Mouse (Mus musculus): ENCODE data around the gene Muc16. TPM values are rescaled to one million over a fixed set of nuclear protein-coding genes. Genes with fewer than 3 reads are reported as not detected.

Muc16 gene
- 1 to 10 TPM; 5.4 TPM for total RNA-seq (2021)
- long read RNA-seq, experiment 1, partial matches to known transcripts = 1 of 1 reads
- long read RNA-seq, experiment 1, other reads (novel, unspliced or antisense) = 0 of 1 reads
- long read RNA-seq, experiment 2 = 0 reads

- no peak for DNase-seq (ENCODE audit: low spot score in 2 of 2)
Observed at GRCm38 (mm10) chr9:18674480-18675154, at the start of gene Muc16. TSS of gene Muc16 (minus strand) at chr9:18674530.

DNA sequence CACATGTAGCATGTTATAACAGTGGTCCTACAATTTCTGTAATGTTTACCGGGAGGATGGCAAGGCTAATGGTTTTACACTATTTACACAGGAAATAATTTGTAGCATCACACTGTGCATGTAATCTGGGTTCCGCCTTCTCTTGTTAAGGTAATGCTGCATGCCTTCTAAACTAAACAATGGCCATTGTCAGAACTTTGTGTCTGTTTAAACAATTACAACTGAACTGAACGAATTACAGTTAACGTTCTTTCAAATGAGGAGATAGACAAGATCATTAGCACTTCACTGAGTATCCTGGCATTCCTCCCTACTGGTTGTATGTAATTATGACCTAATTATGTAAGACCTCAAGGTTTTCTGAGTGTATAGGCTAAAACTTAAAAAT is 48.4 kb upstream of the Muc16 start:
- no peak for DNase-seq (ENCODE audit: low spot score in 2 of 2)

DNA sequence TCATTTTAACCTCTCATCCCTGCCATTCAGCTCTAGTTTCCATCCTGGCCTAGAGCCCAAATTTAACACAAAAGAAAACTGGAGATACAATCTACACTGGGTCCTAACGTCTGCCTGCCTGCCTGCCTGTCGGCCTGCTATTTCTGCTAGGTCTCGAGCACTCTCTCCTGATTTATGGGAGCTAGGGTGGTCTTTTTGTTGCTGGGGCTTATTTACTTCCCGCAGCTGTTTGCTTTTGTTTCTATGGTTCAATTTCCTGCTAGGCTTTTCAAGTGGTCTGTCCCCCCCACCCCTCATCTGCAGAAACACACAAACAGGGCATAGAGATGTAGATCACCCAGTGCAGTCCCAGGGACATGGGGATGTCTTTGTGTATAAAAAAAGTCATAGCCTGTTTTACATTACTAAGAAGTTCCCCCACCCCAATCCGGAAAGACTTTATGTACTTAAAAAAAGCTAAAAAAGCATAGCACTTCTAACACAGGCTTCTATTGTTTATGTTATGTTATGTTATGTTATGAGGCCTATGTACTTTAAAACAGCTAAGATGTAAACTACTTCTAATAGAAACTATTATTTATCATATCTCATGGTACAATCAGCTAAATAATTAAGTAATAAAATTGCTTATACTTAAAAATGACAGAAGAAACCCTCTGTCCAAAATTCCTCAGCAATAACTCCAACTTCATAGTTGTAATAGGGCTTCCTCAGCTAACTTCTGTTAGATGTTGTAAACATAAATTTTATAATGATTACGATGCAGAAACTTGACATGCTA is 47.8 kb upstream of the Muc16 start:
- no peak for DNase-seq (ENCODE audit: low spot score in 2 of 2)

DNA sequence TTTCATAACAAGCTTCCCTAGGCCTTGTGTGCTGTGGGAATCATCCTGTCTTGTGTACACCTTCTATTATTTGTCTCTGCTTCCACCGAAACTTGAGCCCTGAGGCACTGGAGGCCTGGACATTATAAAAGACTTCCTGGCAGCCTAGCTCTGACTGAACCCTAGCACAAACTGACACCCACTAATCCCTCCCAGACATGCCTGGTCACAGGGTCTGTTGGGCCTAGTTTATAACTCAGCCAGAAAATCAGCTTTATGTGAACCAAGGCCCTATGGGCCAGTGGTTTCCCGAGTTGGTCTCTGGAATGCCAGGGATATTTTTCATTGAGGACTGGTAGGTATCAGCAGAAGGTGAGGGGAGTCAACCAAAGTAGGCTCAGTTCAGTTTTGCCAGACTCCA is 46.7 kb upstream of the Muc16 start:
- DNase-seq (ENCODE audit: low spot score in 2 of 2) = no peak

GRCm38 (mm10) chr9:18705628-18706027 is 31.3 kb upstream of the Muc16 start:
- DNase-seq (ENCODE audit: low spot score in 2 of 2) = no peak

GRCm38 (mm10) chr9:18598366-18598765 is 76.0 kb downstream of the Muc16 start:
- DNase-seq (ENCODE audit: low spot score in 2 of 2) = no peak

GRCm38 (mm10) chr9:18508098-18508497 is 166.2 kb downstream of the Muc16 start:
- no peak for DNase-seq (ENCODE audit: low spot score in 2 of 2)

DNA sequence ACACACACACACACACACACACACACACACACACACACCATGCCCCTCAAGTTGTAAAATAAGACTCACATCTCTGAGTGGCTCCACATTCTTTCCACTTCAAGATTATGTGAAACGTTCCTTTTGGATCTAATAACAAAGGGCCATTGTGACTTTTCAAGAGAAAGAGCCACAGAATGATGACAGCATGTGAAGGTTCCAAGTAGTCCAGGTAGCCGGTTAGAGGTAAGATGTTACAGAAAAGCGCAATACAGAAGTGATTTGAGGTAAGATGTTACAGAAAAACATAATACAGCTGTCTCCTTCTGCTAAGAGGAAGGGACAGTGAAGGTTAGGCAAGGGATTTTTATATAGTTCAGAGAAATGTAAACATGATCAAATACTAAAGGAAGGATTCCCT is 196.2 kb downstream of the Muc16 start, which contains the start of the genes Zfp558 and Mbd3l1:
Gene Zfp558 (minus strand): TSS at position 101 of the 400 bp plus-strand sequence.
Gene Mbd3l1 (plus strand): TSS at position 192 of the 400 bp plus-strand sequence.
- no peak for DNase-seq (ENCODE audit: low spot score in 2 of 2)

DNA sequence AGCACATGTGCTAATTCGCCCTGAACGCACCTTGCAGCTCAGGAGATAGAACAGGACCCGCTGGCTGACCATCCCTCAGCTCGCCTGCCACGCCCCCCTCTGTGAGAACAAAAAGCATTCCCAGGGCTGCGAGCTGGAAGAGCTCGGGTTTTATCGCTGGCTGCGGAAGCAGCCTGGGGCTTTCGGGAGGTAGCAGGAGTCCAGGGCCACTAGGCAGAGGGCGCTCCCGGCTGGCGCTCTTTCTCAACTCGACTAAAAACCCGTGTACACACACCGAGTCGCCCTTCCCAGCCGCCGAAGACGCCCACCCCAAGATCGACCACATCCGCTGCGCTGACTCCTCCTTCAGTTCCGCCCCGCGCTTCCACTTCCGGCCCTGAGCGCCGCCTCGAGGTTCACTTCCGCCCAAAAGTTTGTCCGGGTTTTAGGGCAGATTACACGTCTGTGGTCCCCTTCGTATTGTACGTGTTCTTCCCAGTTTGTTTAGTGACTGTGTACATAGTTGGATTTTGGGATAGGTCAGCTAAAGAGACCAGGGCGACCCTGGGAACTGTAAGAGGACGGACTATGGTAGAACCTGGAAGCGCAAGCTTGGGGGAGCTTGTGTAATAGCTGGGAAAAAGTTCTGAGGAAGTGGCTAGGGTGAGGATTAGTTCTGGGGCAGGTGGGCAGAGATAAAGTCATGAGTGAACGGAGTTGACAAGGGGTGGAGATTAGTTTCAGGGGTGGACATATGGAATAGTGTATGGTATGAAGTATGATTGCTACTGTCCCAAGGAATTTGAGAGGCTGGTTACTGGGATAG is 200.8 kb downstream of the Muc16 start:
- DNase-seq (ENCODE audit: low spot score in 2 of 2) = peak; percentile 27 to 37

DNA sequence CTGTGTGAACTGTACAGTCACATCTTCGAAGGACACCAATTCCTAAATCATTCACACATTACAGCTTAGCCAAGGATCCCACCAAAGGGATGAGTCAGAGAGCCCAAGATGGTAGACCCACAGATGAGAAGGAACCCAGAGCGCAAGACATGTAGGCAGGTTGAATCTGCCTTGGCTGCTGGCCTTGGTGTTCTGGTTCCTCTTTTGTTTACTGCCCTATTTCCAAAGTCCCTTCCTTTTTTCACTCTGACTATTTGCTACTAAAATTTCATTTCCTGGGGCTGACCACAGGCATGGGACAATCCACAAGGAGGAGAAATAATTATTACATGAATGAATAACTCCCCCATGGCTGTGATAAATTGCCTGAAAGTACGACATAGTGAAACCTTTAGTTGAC is 206.3 kb downstream of the Muc16 start:
- DNase-seq (ENCODE audit: low spot score in 2 of 2) = no peak

DNA sequence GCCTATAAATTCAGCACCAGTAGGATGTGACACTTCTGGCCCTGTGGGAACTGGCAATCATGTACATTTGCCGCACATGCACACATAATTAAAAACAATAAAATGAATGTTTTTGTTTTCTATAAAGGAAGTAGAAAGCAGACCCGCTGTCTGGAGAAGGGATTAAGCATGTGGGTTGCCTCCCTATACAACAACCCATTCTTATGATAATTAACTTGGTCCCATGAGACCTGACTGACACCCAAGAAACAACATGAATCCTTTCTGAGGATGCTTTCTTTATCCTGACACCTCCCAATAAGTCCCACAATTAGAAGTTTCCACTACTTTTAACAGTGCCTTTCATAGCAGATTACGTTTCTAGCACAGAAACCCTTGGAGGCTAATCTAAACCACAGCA is 207.0 kb downstream of the Muc16 start:
- DNase-seq (ENCODE audit: low spot score in 2 of 2) = no peak

DNA sequence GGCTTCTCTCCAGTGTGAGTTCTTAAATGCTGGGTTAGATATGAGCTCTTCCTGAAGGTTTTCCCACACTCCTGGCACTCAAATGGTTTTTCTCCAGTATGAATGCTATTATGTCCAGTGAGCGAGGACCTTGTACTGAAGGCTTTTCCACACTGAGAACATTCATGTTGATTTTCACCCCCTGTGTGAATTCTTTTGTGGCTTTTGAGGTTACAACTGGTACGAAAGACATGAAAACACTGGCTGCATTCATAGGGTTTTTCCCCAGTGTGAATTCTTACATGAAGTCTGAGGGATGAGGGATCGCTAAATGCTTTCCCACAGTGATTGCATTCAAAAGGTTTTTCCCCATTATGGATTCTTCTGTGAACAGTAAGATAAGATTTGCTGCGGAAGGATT is 217.8 kb downstream of the Muc16 start:
- no peak for DNase-seq (ENCODE audit: low spot score in 2 of 2)

Small RNA genes lying within 50 kb of the gene (microRNA-seq; reads per million reads assigned to microRNA genes)
- gene Gm22854 = not detected

Other genes starting within 250 kb of the Muc16 start
- gene Mbd3l2, start 243.9 kb downstream of the Muc16 start, total RNA-seq (2021) = not detected
- gene Zfp558, start 196.3 kb downstream of the Muc16 start, total RNA-seq (2021) = 1 to 10 TPM; 4.2 to 4.7 TPM
- gene Mbd3l1, start 196.2 kb downstream of the Muc16 start, total RNA-seq (2021) = not detected
- gene Olfr24, start 89.5 kb upstream of the Muc16 start, total RNA-seq (2021) = not detected
- not detected for gene Olfr828, start 145.0 kb upstream of the Muc16 start, total RNA-seq (2021)
- not detected for gene Olfr829, start 180.4 kb upstream of the Muc16 start, total RNA-seq (2021)
- gene Olfr830, start 200.2 kb upstream of the Muc16 start, total RNA-seq (2021) = not detected